Mouse (Mus musculus): ENCODE measurements around the gene Dhrs13. TPM values are rescaled to one million over a fixed set of nuclear protein-coding genes. Genes with fewer than 3 reads are reported as not detected.

Dhrs13 gene
- polyA plus RNA-seq (2014; fragmentation: Nextera tagmentation; extraction: Ambion mirVana), result 14.4 and 18.0 TPM in 2 replicates

- H3K27me3 ChIP-seq (ENCODE audit: control insufficient read depth, insufficient read depth, low read length), result no peaks in the 10 kb centered on the region
- H3K4me1 ChIP-seq (ENCODE audit: control insufficient read depth in 2 of 2, insufficient read depth in 2 of 2, low read length in 2 of 2), result peaks cover 11 to 15% of the 10 kb centered on the region in 2 experiments
- peak within 1 kb of the TSS; percentile 80 to 83 for H3K4me3 ChIP-seq (ENCODE audit: control insufficient read depth in 1 of 2, insufficient read depth in 1 of 2, low read depth in 1 of 2, low read length in 2 of 2)
- H3K4me2 ChIP-seq (ENCODE audit: low read length), result peak within 1 kb of the TSS; percentile 97
- no peaks in the 10 kb centered on the region for H3K9me3 ChIP-seq (ENCODE audit: control insufficient read depth, low read length)
- H3K27ac ChIP-seq (replicated peaks in 1 of 2; ENCODE audit: control insufficient read depth in 1 of 2, insufficient read depth in 1 of 2, low read depth in 2 of 2, low read length in 2 of 2), result peak within 1 kb of the TSS; percentile 60 to 86
- H3K9ac ChIP-seq (ENCODE audit: low read length), result peak within 1 kb of the TSS; percentile 86
- under 1% methylated on average over 96 of the region's 96 CpGs for WGBS
- ATAC-seq (ENCODE audit: insufficient number of reproducible peaks, insufficient read depth, low FRiP score, low read depth), result peak; percentile 83
- H3K36me3 ChIP-seq (ENCODE audit: control insufficient read depth, insufficient read depth, low read length), result peaks cover 40% of the 10 kb centered on the region
Observed at GRCm38 (mm10) chr11:78031947-78032808, at the start of gene Dhrs13. Gene Dhrs13 (plus strand): TSS chr11:78032280.

GRCm38 (mm10) chr11:77982441-77982905 is 49.6 kb upstream of the Dhrs13 start, which contains the start of gene Phf12:
Gene Phf12 (plus strand): TSS chr11:77982754.
- peaks cover 20% of the 10 kb centered on the region for H3K36me3 ChIP-seq (ENCODE audit: control insufficient read depth, insufficient read depth, low read length)
- under 1% methylated on average over 61 of the region's 62 CpGs for WGBS
- peak; percentile 92 for ATAC-seq (ENCODE audit: insufficient number of reproducible peaks, insufficient read depth, low FRiP score, low read depth)
- peak within 1 kb of the TSS; percentile 100 for H3K9ac ChIP-seq (ENCODE audit: low read length)
- H3K4me3 ChIP-seq (ENCODE audit: control insufficient read depth in 1 of 2, insufficient read depth in 1 of 2, low read depth in 1 of 2, low read length in 2 of 2), result peak within 1 kb of the TSS; percentile 92 to 96
- H3K4me2 ChIP-seq (ENCODE audit: low read length), result peak within 1 kb of the TSS; percentile 91
- peaks cover 7% of the 10 kb centered on the region for H3K27me3 ChIP-seq (ENCODE audit: control insufficient read depth, insufficient read depth, low read length)
- peak within 1 kb of the TSS; percentile 95 to 98 for H3K27ac ChIP-seq (replicated peaks in 1 of 2; ENCODE audit: control insufficient read depth in 1 of 2, insufficient read depth in 1 of 2, low read depth in 2 of 2, low read length in 2 of 2)
- H3K4me1 ChIP-seq (ENCODE audit: control insufficient read depth in 2 of 2, insufficient read depth in 2 of 2, low read length in 2 of 2), result peaks cover 4 to 18% of the 10 kb centered on the region in 2 experiments
- no peaks in the 10 kb centered on the region for H3K9me3 ChIP-seq (ENCODE audit: control insufficient read depth, low read length)

- peak overlapping the region; percentile 92 to 96 for H3K4me3 ChIP-seq (ENCODE audit: control insufficient read depth in 1 of 2, insufficient read depth in 1 of 2, low read depth in 1 of 2, low read length in 2 of 2)
- H3K4me1 ChIP-seq (ENCODE audit: control insufficient read depth in 2 of 2, insufficient read depth in 2 of 2, low read length in 2 of 2), result peaks cover 4 to 18% of the 10 kb centered on the region in 2 experiments
- 0% methylated on average over 29 of the region's 32 CpGs for WGBS
- no peaks in the 10 kb centered on the region for H3K9me3 ChIP-seq (ENCODE audit: control insufficient read depth, low read length)
- H3K27me3 ChIP-seq (ENCODE audit: control insufficient read depth, insufficient read depth, low read length), result 0 out of 2 replicates have a peak, but pooled peaks cover under 1% of the 10 kb centered on the region
- peak overlapping the region; percentile 100 for H3K9ac ChIP-seq (ENCODE audit: low read length)
- no peak for ATAC-seq (ENCODE audit: insufficient number of reproducible peaks, insufficient read depth, low FRiP score, low read depth)
- peak overlapping the region; percentile 81 to 93 for H3K27ac ChIP-seq (replicated peaks in 1 of 2; ENCODE audit: control insufficient read depth in 1 of 2, insufficient read depth in 1 of 2, low read depth in 2 of 2, low read length in 2 of 2)
- H3K36me3 ChIP-seq (ENCODE audit: control insufficient read depth, insufficient read depth, low read length), result peaks cover 25% of the 10 kb centered on the region
- peak overlapping the region; percentile 91 for H3K4me2 ChIP-seq (ENCODE audit: low read length)
Observed at GRCm38 (mm10) chr11:77983191-77983936, 48.7 kb upstream of the Dhrs13 start.

- Histone ChIP-seq H3K4me3 (ENCODE audit: control insufficient read depth in 1 of 2, insufficient read depth in 1 of 2, low read depth in 1 of 2, low read length in 2 of 2) (peak overlapping the region; percentile 92 to 96), H3K9me3 (ENCODE audit: control insufficient read depth, low read length) (no peaks in the 10 kb centered on the region), H3K4me2 (ENCODE audit: low read length) (peak overlapping the region; percentile 91), H3K36me3 (ENCODE audit: control insufficient read depth, insufficient read depth, low read length) (peaks cover 33% of the 10 kb centered on the region), H3K9ac (ENCODE audit: low read length) (peak overlapping the region; percentile 100), H3K4me1 (ENCODE audit: control insufficient read depth in 2 of 2, insufficient read depth in 2 of 2, low read length in 2 of 2) (peaks cover 4 to 18% of the 10 kb centered on the region in 2 experiments), H3K27ac (replicated peaks in 1 of 2; ENCODE audit: control insufficient read depth in 1 of 2, insufficient read depth in 1 of 2, low read depth in 2 of 2, low read length in 2 of 2) (peak overlapping the region; percentile 89 to 93), H3K27me3 (ENCODE audit: control insufficient read depth, insufficient read depth, low read length) (no peaks in the 10 kb centered on the region)
- no peak for ATAC-seq (ENCODE audit: insufficient number of reproducible peaks, insufficient read depth, low FRiP score, low read depth)
- under 1% methylated on average over 52 of the region's 63 CpGs for WGBS
Observed at GRCm38 (mm10) chr11:77983937-77984835, 47.9 kb upstream of the Dhrs13 start.

- Histone ChIP-seq H3K27ac (replicated peaks in 1 of 2; ENCODE audit: control insufficient read depth in 1 of 2, insufficient read depth in 1 of 2, low read depth in 2 of 2, low read length in 2 of 2) (peak overlapping the region; percentile 89 to 93), H3K9me3 (ENCODE audit: control insufficient read depth, low read length) (no peaks in the 10 kb centered on the region), H3K36me3 (ENCODE audit: control insufficient read depth, insufficient read depth, low read length) (peaks cover 39% of the 10 kb centered on the region), H3K4me3 (ENCODE audit: control insufficient read depth in 1 of 2, insufficient read depth in 1 of 2, low read depth in 1 of 2, low read length in 2 of 2) (peak overlapping the region; percentile 92 to 96), H3K9ac (ENCODE audit: low read length) (peak overlapping the region; percentile 100), H3K4me1 (ENCODE audit: control insufficient read depth in 2 of 2, insufficient read depth in 2 of 2, low read length in 2 of 2) (peaks cover 4 to 18% of the 10 kb centered on the region in 2 experiments), H3K4me2 (ENCODE audit: low read length) (peak overlapping the region; percentile 91), H3K27me3 (ENCODE audit: control insufficient read depth, insufficient read depth, low read length) (no peaks in the 10 kb centered on the region)
- no peak for ATAC-seq (ENCODE audit: insufficient number of reproducible peaks, insufficient read depth, low FRiP score, low read depth)
- 1% methylated on average over 13 of the region's 13 CpGs for WGBS
Observed at GRCm38 (mm10) chr11:77984836-77985231, 47.2 kb upstream of the Dhrs13 start.

- H3K9ac ChIP-seq (ENCODE audit: low read length), result peak overlapping the region; percentile 100; the same call in 1 of the 2 replicates
- ATAC-seq (ENCODE audit: insufficient number of reproducible peaks, insufficient read depth, low FRiP score, low read depth), result no peak
- peaks cover 4 to 18% of the 10 kb centered on the region in 2 experiments for H3K4me1 ChIP-seq (ENCODE audit: control insufficient read depth in 2 of 2, insufficient read depth in 2 of 2, low read length in 2 of 2)
- no peaks in the 10 kb centered on the region for H3K9me3 ChIP-seq (ENCODE audit: control insufficient read depth, low read length)
- no peak overlapping the region for H3K27ac ChIP-seq (replicated peaks in 1 of 2; ENCODE audit: control insufficient read depth in 1 of 2, insufficient read depth in 1 of 2, low read depth in 2 of 2, low read length in 2 of 2)
- 91% methylated on average over 3 of the region's 3 CpGs for WGBS
- H3K4me3 ChIP-seq (ENCODE audit: control insufficient read depth in 1 of 2, insufficient read depth in 1 of 2, low read depth in 1 of 2, low read length in 2 of 2), result peak overlapping the region in 1 of 2 experiments; percentile 92; a peak in 1 of 4 replicates
- no peaks in the 10 kb centered on the region for H3K27me3 ChIP-seq (ENCODE audit: control insufficient read depth, insufficient read depth, low read length)
- H3K4me2 ChIP-seq (ENCODE audit: low read length), result peak overlapping the region; percentile 91
- H3K36me3 ChIP-seq (ENCODE audit: control insufficient read depth, insufficient read depth, low read length), result peaks cover 44% of the 10 kb centered on the region
Observed at GRCm38 (mm10) chr11:77985541-77986065, 46.5 kb upstream of the Dhrs13 start.
